Mouse (Mus musculus) adrenal gland, adult 8-10 months (tissue): ENCODE measurements around the gene Vmn1r21. TPM values are rescaled to one million over a fixed set of nuclear protein-coding genes. Genes with fewer than 3 reads are reported as not detected.

ENCODE experiments used
- total RNA-seq, 4 experiments: library from RNA; stranded (reverse); gene quantifications; 2 replicates each; pipeline ENCODE4 v1.2.4; 2022

The Vmn1r21 gene
- total RNA-seq, 4 experiments from 2014 or later, result not detected

Other genes starting within 250 kb of the Vmn1r21 start
- 10 to 100 TPM; 12.9 to 15.3 (median 13.2) TPM for gene Pyurf, start 158.3 kb downstream of the Vmn1r21 start, total RNA-seq
- 10 to 100 TPM; 17.8 to 25.3 (median 21.0) TPM for gene Lancl2, start 147.8 kb downstream of the Vmn1r21 start, total RNA-seq
- gene Vopp1, start 25.2 kb downstream of the Vmn1r21 start, total RNA-seq, result 10 to 100 TPM; 16.8 to 21.4 (median 17.2) TPM
- gene Vmn1r22, start 57.7 kb upstream of the Vmn1r21 start, total RNA-seq, result not detected
- not detected for gene Vmn1r23, start 76.5 kb upstream of the Vmn1r21 start, total RNA-seq
- gene Vmn1r24, start 111.2 kb upstream of the Vmn1r21 start, total RNA-seq, result not detected
- gene Vmn1r25, start 130.5 kb upstream of the Vmn1r21 start, total RNA-seq, result not detected
- gene Vmn1r26, start 164.8 kb upstream of the Vmn1r21 start, total RNA-seq, result not detected